Mouse (Mus musculus) MN1 (cell line): ENCODE results near the gene Ina.
"Not testable (repeated sequence)": the region's sequence is repeated elsewhere in the genome, so short reads cannot be mapped to it uniquely, and the experiment has no call there.

Experiments used
- DNase-seq: peaks from one replicate; pipeline ENCODE4 v3.0.0-alpha.2; 2016; ENCODE audit warnings: low spot score

Gene Ina

GRCm38 (mm10) chr19:47014447-47015381 lies at the start of gene Ina, which contains the start of gene Nt5c2:
Gene Ina (plus strand): TSS chr19:47014698.
Gene Nt5c2 (minus strand): TSS chr19:47015153.
- DNase-seq, result peak; percentile 88

GRCm38 (mm10) chr19:46965496-46965895 lies 49.0 kb upstream of the Ina start:
- no peak for DNase-seq

GRCm38 (mm10) chr19:46966330-46966729 lies 48.2 kb upstream of the Ina start:
- no peak for DNase-seq

- no peak for DNase-seq
Observed at GRCm38 (mm10) chr19:46967861-46968260, 46.6 kb upstream of the Ina start.

DNA sequence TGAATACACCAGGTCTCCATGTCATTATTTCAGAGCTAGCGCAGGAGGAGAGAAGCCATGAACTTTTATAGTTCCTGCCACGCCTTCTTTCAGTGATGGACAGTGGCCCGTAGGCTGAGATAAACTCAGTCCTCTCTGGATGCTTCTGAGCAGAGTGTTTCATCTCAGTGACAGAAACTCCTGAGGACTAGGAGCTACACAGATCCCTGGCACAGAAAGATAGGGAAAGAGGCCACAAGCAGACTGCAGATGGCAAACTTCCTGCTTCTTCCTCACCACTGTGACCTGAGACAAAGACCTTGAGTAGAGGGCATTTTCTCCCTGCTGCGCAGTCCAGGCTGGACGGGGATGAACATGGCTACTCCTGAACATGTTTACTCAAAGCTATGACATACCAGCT lies 45.7 kb upstream of the Ina start:
- DNase-seq, result no peak

- no peak for DNase-seq
Observed at GRCm38 (mm10) chr19:46969286-46969985, 45.1 kb upstream of the Ina start.

- no peak for DNase-seq
Observed at GRCm38 (mm10) chr19:46970121-46970729, 44.3 kb upstream of the Ina start.

DNA sequence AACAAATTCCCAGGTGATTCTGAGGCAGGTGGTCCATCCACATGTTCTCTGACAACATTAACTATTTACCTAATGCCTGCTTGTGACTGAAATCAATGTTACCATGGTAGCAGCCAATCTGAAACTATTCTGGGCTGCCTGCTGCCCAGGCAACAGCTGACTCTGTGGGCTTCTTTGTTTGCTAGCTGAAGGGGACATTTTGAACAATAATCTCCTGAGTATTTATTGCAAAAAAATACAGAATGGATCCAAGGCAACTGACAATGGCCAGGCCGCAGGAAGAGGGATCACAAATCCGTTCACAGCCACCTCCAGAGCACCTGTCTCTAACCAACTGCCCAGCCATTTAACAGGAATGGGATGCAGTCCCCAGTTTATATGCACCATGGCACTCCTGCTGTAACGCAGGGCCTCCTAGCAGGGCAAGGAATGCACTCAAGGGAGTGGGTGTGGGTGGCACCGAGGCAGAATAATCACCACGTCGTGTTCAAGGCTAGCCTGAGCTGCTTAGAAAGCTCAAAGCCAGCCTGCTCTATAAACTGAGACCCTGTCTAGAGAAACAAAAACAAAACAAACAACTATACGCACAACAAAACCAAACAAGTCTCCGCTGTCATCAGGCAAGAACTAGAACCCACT lies 43.3 kb upstream of the Ina start:
- DNase-seq, result no peak

DNA sequence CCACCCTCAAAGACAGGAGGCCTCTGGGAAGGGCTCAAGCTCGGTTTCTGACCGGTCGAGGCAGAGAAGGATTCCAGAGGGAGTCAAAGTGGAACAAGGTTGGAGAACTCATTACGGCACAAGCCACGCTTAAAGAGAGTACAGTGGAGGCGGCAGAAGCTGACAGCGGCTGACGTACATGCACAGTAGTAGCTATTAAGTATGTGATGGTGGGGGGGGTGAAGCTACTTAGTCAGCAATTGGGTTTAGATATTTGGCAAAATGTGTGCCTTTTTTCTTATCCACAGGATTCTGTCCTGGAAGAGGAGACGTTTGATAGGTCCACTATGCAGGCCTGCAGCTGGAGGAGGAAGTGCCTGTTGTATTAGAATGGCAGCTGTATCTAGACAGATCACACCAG lies 42.8 kb upstream of the Ina start:
- DNase-seq, result no peak

- DNase-seq, result no peak
Observed at GRCm38 (mm10) chr19:46972159-46972558, 42.3 kb upstream of the Ina start.

GRCm38 (mm10) chr19:46975565-46975964 lies 38.9 kb upstream of the Ina start:
- no peak for DNase-seq

DNA sequence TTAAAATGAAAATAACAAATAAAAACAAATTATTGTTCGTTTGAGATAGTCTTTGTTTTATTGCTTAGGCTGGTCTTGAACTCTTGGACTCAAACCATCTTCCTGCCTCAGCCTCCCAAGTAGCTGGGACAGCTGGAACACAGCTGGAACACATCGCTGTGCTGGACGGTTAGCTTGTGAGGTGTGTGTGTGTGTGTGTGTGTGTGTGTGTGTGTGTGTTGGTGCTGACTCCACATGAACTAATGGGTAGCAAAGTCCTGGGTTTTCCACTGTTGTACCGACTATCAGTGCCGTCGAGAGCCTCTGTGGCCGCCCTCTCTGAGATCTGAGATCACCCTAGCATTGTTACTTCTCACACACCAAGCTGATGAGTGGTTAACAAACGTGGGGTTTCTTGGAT lies 38.5 kb upstream of the Ina start:
- no peak for DNase-seq

GRCm38 (mm10) chr19:46976743-46977142 lies 37.8 kb upstream of the Ina start:
- DNase-seq, result no peak

GRCm38 (mm10) chr19:46977460-46977859 lies 37.0 kb upstream of the Ina start:
- DNase-seq, result no peak

DNA sequence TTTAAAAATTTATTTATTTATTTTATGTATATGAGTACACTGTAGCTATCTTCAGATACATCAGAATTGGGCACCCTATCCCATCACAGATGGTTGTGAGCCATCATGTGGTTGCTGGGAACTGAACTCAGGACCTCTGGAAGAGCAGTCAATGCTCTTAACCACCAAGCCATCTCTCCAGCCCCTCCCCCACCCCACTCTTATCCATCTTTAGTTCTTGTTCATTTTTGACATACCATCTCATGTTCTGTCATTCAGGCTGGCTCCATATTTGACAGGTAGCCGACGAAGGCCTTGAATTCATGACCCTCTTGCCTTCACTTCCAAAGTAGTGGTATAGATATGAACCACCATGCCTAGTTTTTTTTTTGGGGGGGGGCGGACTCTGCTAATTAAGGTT lies 36.4 kb upstream of the Ina start:
- not testable (repeated sequence) for DNase-seq

- DNase-seq, result no peak
Observed at GRCm38 (mm10) chr19:46978920-46979780, 35.3 kb upstream of the Ina start.

DNA sequence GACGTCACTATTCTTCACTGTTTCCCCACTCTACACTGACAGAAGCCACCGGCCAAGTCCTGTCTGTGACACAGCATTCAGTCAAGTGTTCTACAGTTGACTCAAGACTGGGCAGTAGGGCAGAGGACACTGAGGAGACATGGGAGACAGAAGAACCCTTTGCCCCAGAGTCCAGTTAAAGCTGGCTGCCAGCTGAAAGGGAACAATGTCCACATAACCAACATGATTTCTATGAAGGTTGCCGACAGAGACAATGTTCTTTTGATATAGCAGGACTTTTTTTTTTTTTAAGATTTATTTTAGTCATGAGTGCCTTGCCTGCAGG lies 34.8 kb upstream of the Ina start:
- DNase-seq, result no peak

DNA sequence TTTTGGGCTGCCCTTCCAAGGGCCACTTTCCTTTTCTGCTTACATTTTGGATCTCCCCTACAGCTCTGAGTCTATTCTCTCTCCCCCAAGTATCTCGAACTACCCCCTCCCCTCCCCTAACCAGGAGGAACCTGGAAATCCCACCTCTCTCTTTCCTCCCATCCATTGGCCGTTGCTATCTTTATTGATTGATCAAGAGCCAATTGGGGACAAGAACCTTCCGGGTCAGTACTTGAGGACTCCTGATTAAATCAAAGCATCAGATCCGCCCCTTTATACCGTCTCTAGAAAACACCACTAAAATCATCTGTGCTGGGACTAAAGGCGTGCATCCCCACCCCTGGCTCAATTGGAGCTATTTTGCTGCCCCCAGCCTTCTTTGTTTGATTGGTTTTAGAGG lies 33.0 kb upstream of the Ina start:
- no peak for DNase-seq

DNA sequence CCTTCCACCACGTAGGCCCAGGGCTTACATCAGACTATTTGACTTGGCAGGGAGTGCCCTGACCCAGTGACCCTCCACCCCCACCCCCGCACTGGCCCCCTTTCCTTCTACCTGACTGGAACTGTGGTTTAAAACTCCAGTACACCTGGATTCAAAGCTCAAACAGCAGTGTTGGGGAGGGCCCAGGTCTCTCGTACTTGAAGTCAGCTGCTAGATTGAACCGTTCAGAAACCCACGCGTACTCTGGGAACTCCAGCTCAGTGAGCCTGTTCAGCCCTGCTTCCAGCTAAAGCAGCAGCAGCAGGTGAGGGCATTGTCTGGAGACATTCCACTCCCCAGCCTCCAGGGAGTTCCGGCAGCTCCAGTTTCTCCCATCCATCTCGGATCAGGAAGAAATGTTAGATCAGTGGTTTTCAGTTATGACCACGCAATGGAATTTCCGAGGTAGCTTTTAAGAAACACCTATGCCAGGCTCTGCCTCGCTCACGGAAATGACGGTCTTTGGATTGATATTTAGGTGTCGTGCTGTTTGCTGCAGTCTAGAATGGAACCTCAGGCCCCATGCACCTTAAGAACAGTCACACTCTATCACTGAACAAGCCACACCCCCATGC lies 31.0 kb upstream of the Ina start:
- DNase-seq, result no peak

- no peak for DNase-seq
Observed at GRCm38 (mm10) chr19:46983966-46984380, 30.5 kb upstream of the Ina start.
